Mouse (Mus musculus) E14TG2a.4 (cell line): ENCODE data around the gene Klf7.

Experiments used
- H3K27me3 ChIP-seq: 2 replicates; pipeline ENCODE4 v1.6.1; 2014; ENCODE audit warnings: low read length, control low read depth; ENCODE audit not compliant: insufficient read depth
- H3K36me3 ChIP-seq: 2 replicates; pipeline ENCODE4 v1.6.1; 2014; ENCODE audit warnings: low read length, control low read depth; ENCODE audit not compliant: insufficient read depth
- H3K4me1 ChIP-seq: replicated peaks from 2 replicates; pipeline ENCODE4 v1.6.1; 2014; ENCODE audit warnings: low read depth, low read length, control low read depth
- H3K4me3 ChIP-seq: replicated peaks from 2 replicates; pipeline ENCODE4 v1.5.1; 2014; ENCODE audit warnings: mild to moderate bottlenecking, low read length
- H3K9me3 ChIP-seq: 2 replicates; pipeline ENCODE4 v1.6.1; 2014; ENCODE audit warnings: low read length, control low read depth
- CTCF ChIP-seq: conservative IDR thresholded peaks from 2 replicates; pipeline ENCODE4 v1.5.1; 2014; ENCODE audit warnings: low read length
- NANOG ChIP-seq: IDR thresholded peaks from 2 replicates; pipeline ENCODE4 v1.6.1; 2014; ENCODE audit warnings: borderline replicate concordance, low read length, mixed read lengths
- POU5F1 ChIP-seq: IDR thresholded peaks from 2 replicates; pipeline ENCODE4 v1.6.1; 2014; ENCODE audit warnings: low read length, borderline replicate concordance

Klf7 gene

GRCm38 (mm10) chr1:63994248-63995136 is 127.6 kb downstream of the Klf7 start:
- Histone ChIP-seq H3K36me3 (no peaks in the 10 kb centered on the region), H3K4me1 (peaks cover 10% of the 10 kb centered on the region; the same call in 1 of the 2 replicates), H3K27me3 (no peaks in the 10 kb centered on the region), H3K4me3 (no peak overlapping the region), H3K9me3 (peaks cover 12% of the 10 kb centered on the region; the same call in 1 of the 2 replicates)
- TF ChIP-seq NANOG, result no peak
- TF ChIP-seq POU5F1, result no peak
- TF ChIP-seq CTCF, result no peak

- H3K9me3 ChIP-seq, result peaks cover 12% of the 10 kb centered on the region; the same call in 1 of the 2 replicates
- TF ChIP-seq POU5F1 (no peak), NANOG (no peak), CTCF (no peak)
- no peaks in the 10 kb centered on the region for H3K36me3 ChIP-seq
- no peak overlapping the region for H3K4me3 ChIP-seq
- peaks cover 10% of the 10 kb centered on the region; the same call in 1 of the 2 replicates for H3K4me1 ChIP-seq
- H3K27me3 ChIP-seq, result no peaks in the 10 kb centered on the region
These were observed 129.6 kb downstream of the Klf7 start for GRCm38 (mm10) chr1:63992506-63992905.

- Histone ChIP-seq H3K9me3 (peaks cover 12% of the 10 kb centered on the region; the same call in 1 of the 2 replicates), H3K27me3 (no peaks in the 10 kb centered on the region), H3K36me3 (no peaks in the 10 kb centered on the region), H3K4me1 (peaks cover 10% of the 10 kb centered on the region; the same call in 1 of the 2 replicates), H3K4me3 (no peak overlapping the region)
- TF ChIP-seq POU5F1, result no peak
These were observed 131.7 kb downstream of the Klf7 start for GRCm38 (mm10) chr1:63990416-63990815.

- TF ChIP-seq CTCF, result no peak
- no peaks in the 10 kb centered on the region for H3K36me3 ChIP-seq
- H3K9me3 ChIP-seq, result no peaks in the 10 kb centered on the region
- no peaks in the 10 kb centered on the region for H3K4me1 ChIP-seq
- H3K27me3 ChIP-seq, result no peaks in the 10 kb centered on the region
- no peak overlapping the region for H3K4me3 ChIP-seq
These were observed 141.3 kb downstream of the Klf7 start for GRCm38 (mm10) chr1:63980733-63981132.
